Mouse (Mus musculus) intestine, embryonic 14.5 days (tissue): ENCODE data around the gene Krtap5-3. TPM values are rescaled to one million over a fixed set of nuclear protein-coding genes. Genes with fewer than 3 reads are reported as not detected.
"Not testable (repeated sequence)": the region's sequence is repeated elsewhere in the genome, so short reads cannot be mapped to it uniquely, and the experiment has no call there.

Source experiments
- ATAC-seq: fragments of 200-750 bp; cut with Nextera tagmentation; replicated peaks from 2 replicates; pipeline ENCODE4 v1.8.0; 2017; ENCODE audit warnings: low read depth, moderate number of reproducible peaks, moderate TSS enrichment, moderate library complexity; ENCODE audit not compliant: low FRiP score, low TSS enrichment
- DNase-seq: peaks from one replicate; pipeline ENCODE4 v3.0.0-alpha.2; 2018; ENCODE audit warnings: low spot score
- H3K27ac ChIP-seq: fragments of 300-500 bp; sonication (generic); 2 replicates; pipeline ENCODE4 v1.5.1; 2014; ENCODE audit warnings: low read depth, mild to moderate bottlenecking, control low read depth
- H3K27me3 ChIP-seq: fragments of 300-500 bp; sonication (generic); replicated peaks from 2 replicates; pipeline ENCODE4 v1.6.1; 2014; ENCODE audit warnings: low read length, control low read depth; ENCODE audit not compliant: control insufficient read depth, insufficient read depth
- H3K36me3 ChIP-seq: fragments of 300-500 bp; sonication (generic); 2 replicates; pipeline ENCODE4 v1.6.1; 2014; ENCODE audit warnings: low read length, control low read depth; ENCODE audit not compliant: control insufficient read depth, insufficient read depth
- H3K4me1 ChIP-seq: fragments of 300-500 bp; sonication (generic); replicated peaks from 2 replicates; pipeline ENCODE4 v1.6.1; 2014; ENCODE audit warnings: low read length, control low read depth, mixed read lengths; ENCODE audit not compliant: control insufficient read depth, insufficient read depth
- H3K4me2 ChIP-seq: fragments of 300-500 bp; sonication (generic); 2 replicates; pipeline ENCODE4 v1.6.1; 2014; ENCODE audit warnings: low read length
- H3K4me3 ChIP-seq: fragments of 300-500 bp; sonication (generic); 2 replicates; pipeline ENCODE4 v1.5.1; 2014; ENCODE audit warnings: low read depth, low read length, control low read depth, mixed read lengths
- H3K9ac ChIP-seq: fragments of 300-500 bp; sonication (generic); 2 replicates; pipeline ENCODE4 v1.6.1; 2014; ENCODE audit warnings: mild to moderate bottlenecking, low read length
- H3K9me3 ChIP-seq: fragments of 300-500 bp; sonication (generic); 2 replicates; pipeline ENCODE4 v1.6.1; 2016; ENCODE audit warnings: low read length, control low read depth; ENCODE audit not compliant: control insufficient read depth
- WGBS: fragments of 180-500 bp; shearing (Covaris S2); extraction: QIAGEN DNeasy Blood & Tissue Kit; methylation state at CpG from one replicate; pipeline ENCODE4 v1.1.7; 2014; 5-methylcytosine and 5-hydroxymethylcytosine counted together
- polyA plus RNA-seq: library from polyadenylated mRNA; unstranded; fragments of >200 nt; fragmentation: Nextera tagmentation; extraction: Ambion mirVana; gene quantifications from 2 replicates; pipeline ENCODE4 v1.2.1, GENCODE M21; 2014

Gene Krtap5-3
- polyA plus RNA-seq, 1 experiment from 2014 or later = not detected

DNA sequence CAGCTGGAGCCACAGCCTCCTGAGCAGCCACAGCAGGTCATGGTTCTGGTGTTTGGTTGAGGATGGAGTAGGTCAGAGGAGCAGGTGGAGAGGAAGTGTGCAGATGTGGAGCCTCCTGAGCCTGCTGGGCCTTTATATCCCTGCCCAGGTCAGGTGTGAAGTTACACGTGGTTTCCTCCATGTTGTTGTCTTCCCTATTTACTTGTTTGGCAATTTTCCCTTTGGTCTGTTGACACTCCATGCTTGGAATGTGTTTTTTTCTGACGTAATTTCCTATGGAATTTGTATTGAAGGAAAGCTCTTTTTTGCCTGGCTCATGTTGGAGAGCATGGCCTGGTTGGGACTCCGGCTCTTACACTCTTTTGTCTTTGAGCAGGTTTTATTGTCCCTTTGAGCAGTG, 28.7 kb downstream of the Krtap5-3 start, which contains the start of gene Krtap5-5:
Krtap5-5 (minus strand) TSS at position 101 of the 400 bp plus-strand sequence.
- H3K9me3 ChIP-seq, H3K36me3 ChIP-seq, H3K27me3 ChIP-seq, H3K9ac ChIP-seq, H3K4me3 ChIP-seq, DNase-seq, H3K4me1 ChIP-seq, H3K27ac ChIP-seq, ATAC-seq, H3K4me2 ChIP-seq: not testable (repeated sequence)
- WGBS = 59% methylated on average over 3 of the region's 3 CpGs

DNA sequence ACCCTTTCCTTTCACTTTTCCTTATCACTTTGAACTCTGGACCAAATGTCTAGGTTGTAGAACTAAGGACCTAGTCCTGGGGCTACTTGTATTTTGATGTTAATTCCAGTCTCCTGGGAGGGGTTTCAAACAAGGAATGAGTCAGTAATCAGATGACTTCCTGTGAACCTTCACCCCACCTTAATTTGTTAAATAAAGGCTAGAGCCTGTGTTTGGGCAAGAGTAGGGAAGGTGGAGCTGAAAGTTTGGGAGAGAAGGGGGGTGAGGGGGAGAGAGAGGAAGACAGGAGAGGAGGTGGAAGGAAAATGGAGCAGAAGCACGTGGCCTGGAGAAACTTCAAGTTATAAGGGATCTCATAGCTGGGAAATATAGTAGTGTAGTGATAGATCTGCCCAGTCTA, 30.4 kb downstream of the Krtap5-3 start:
- DNase-seq = no peak
- WGBS = 23% methylated on average over 1 of the region's 1 CpGs
- H3K4me3 ChIP-seq = no peak overlapping the region
- no peak overlapping the region for H3K9ac ChIP-seq
- no peaks in the 10 kb centered on the region for H3K27me3 ChIP-seq
- no peak overlapping the region for H3K27ac ChIP-seq
- ATAC-seq = no peak
- no peaks in the 10 kb centered on the region for H3K4me1 ChIP-seq
- no peaks in the 10 kb centered on the region for H3K9me3 ChIP-seq
- no peaks in the 10 kb centered on the region for H3K36me3 ChIP-seq
- H3K4me2 ChIP-seq = no peak overlapping the region

DNA sequence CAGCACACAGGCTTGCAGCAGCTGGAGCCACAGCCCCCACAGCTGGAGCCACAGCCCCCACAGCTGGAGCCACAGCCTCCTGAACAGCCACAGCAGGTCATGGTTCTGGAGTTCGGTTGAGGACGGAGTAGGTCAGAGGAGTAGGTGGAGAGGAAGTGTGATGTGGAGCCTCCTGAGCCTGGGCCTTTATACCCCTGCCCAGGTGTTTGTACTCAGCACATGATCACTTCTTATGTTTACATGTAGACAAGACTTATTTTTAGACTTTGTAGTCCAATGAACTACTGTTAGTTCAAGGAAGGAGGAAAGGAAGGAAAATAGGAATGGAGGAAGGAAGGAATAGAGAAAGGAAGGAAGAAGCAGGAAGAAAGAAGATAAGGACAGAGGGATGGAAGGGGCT, 39.8 kb downstream of the Krtap5-3 start, which contains the start of gene Gm40460:
Gm40460 (minus strand) TSS at position 101 of the 400 bp plus-strand sequence.
- DNase-seq (no peak), ATAC-seq (no peak)

DNA sequence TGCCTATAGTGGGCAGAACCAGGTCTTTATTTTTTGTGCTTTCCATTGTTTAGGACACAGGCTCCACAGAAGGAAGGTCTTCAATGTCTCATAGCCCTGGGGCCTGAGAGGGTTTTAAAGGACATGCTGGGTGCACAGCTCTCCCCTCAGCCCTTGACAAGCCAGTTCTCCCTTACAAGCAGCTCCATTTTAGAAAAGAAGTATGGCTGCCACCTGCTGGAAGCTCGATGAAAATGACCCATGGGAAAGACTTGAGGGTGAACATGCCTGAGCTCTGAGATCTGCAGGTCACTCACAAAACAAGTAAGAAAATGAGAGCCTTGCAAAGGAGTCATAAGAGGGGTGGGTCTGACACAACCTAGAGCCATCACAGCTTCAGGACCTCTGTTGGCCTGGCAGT, 48.7 kb downstream of the Krtap5-3 start:
- no peaks in the 10 kb centered on the region for H3K9me3 ChIP-seq
- H3K36me3 ChIP-seq = no peaks in the 10 kb centered on the region
- H3K27ac ChIP-seq = no peak overlapping the region
- ATAC-seq = no peak
- WGBS = 0% methylated on average over 1 of the region's 1 CpGs
- no peaks in the 10 kb centered on the region; the same call in 1 of the 2 replicates for H3K27me3 ChIP-seq
- no peak overlapping the region for H3K4me2 ChIP-seq
- H3K4me3 ChIP-seq = no peak overlapping the region
- DNase-seq = peak; percentile 76
- H3K9ac ChIP-seq = no peak overlapping the region
- H3K4me1 ChIP-seq = no peaks in the 10 kb centered on the region

More for the DNA sequence above, 39.8 kb downstream of the Krtap5-3 start, which contains the start of gene Gm40460:
- no peak within 1 kb of the TSS for H3K4me2 ChIP-seq
- no peak within 1 kb of the TSS for H3K4me3 ChIP-seq
- no peaks in the 10 kb centered on the region for H3K27me3 ChIP-seq
- H3K27ac ChIP-seq = no peak within 1 kb of the TSS
- no peaks in the 10 kb centered on the region for H3K4me1 ChIP-seq
- 0 out of 2 replicates have a peak, but pooled peaks cover 4% of the 10 kb centered on the region for H3K9me3 ChIP-seq
- 34% methylated on average over 2 of the region's 2 CpGs for WGBS
- H3K36me3 ChIP-seq = no peaks in the 10 kb centered on the region
- H3K9ac ChIP-seq = no peak within 1 kb of the TSS

Other genes with a start within 250 kb of the Krtap5-3 start
- gene Mob2, start 140.3 kb upstream of the Krtap5-3 start, polyA plus RNA-seq = 63.0 and 64.8 TPM in 2 replicates
- 8.1 and 8.8 TPM in 2 replicates for gene Dusp8, start 105.5 kb upstream of the Krtap5-3 start, polyA plus RNA-seq
- not detected in 2 replicates for gene Gm45618, start 80.6 kb upstream of the Krtap5-3 start, polyA plus RNA-seq
- gene Gm39115, start 65.3 kb upstream of the Krtap5-3 start, polyA plus RNA-seq = not detected in 2 replicates
- gene Gm45337, start 56.8 kb upstream of the Krtap5-3 start, polyA plus RNA-seq = not detected in 2 replicates
- not detected in 2 replicates for gene Gm29735, start 44.3 kb upstream of the Krtap5-3 start, polyA plus RNA-seq
- gene Gm4553, start 35.6 kb upstream of the Krtap5-3 start, polyA plus RNA-seq = not detected in 2 replicates
- gene Krtap5-2, start 25.4 kb upstream of the Krtap5-3 start, polyA plus RNA-seq = not detected in 2 replicates
- not detected in 2 replicates for gene Gm10153, start 11.0 kb upstream of the Krtap5-3 start, polyA plus RNA-seq
- gene Gm7579, start 10.5 kb downstream of the Krtap5-3 start, polyA plus RNA-seq = not detected in 2 replicates
- not detected in 2 replicates for gene Krtap5-5, start 28.6 kb downstream of the Krtap5-3 start, polyA plus RNA-seq
- not detected in 2 replicates for gene Gm40460, start 39.7 kb downstream of the Krtap5-3 start, polyA plus RNA-seq
- gene Gm2431, start 57.0 kb downstream of the Krtap5-3 start, polyA plus RNA-seq = not detected in 2 replicates
- not detected in 2 replicates for gene Gm4559, start 73.0 kb downstream of the Krtap5-3 start, polyA plus RNA-seq
- 0.42 TPM in 1 of 2 replicates, not detected in the other for gene Krtap5-1, start 95.8 kb downstream of the Krtap5-3 start, polyA plus RNA-seq
- not detected in 2 replicates for gene Krtap5-4, start 102.2 kb downstream of the Krtap5-3 start, polyA plus RNA-seq
- gene Ifitm10, start 172.4 kb downstream of the Krtap5-3 start, polyA plus RNA-seq = 1.7 and 2.1 TPM in 2 replicates
- gene Gm49369, start 181.3 kb downstream of the Krtap5-3 start, polyA plus RNA-seq = 0.54 TPM in 1 of 2 replicates, not detected in the other
- gene Ctsd, start 186.7 kb downstream of the Krtap5-3 start, polyA plus RNA-seq = 245 and 248 TPM in 2 replicates
- gene Syt8, start 233.5 kb downstream of the Krtap5-3 start, polyA plus RNA-seq = 1.6 and 3.8 TPM in 2 replicates
- 1.7 and 3.2 TPM in 2 replicates for gene Tnni2, start 240.4 kb downstream of the Krtap5-3 start, polyA plus RNA-seq